In the genomic region with DNA sequence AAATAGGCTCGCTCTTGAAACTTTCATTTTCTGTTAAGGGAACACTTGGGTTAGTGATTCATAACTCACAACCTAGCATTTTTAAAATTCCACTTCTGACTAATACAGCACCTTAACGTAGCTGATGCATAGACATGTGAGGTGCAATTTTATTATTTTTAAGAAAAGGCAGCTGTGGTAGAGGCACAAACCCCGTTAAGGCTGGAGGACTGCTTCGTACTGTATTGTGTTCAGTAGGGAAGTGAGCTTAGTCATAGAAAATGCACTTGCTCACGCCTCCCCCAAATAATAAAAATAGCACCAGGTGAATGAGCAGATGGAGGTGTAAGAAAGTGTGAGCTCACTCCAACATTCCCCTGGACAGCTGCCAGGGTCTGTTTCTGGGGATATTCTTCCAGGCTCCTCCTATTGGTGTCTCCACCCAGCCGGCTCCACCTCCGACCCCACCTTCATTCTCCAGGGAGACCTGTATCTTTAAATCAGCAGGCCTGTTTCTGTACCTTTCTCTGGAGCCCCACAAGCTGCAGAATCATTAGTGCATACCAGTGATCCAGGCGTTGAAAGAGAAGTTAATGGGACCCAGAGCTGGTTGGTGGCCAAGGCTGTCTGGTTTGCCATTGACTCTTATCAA, we compare ENCODE assay signal across 8 mouse cellular contexts. TPM values are rescaled to one million over a fixed set of nuclear protein-coding genes. Genes with fewer than 3 reads are reported as not detected.
DNase-seq lines count a peak whose midpoint lies in the region; ATAC-seq and TF ChIP-seq lines count a peak whose summit lies in the region.
"Had no signal": no experiment of that assay in that cellular context is flagged by ENCODE, and none has a peak within 500 bp of the region (broad histone marks: within the 10 kb centered on the region; RNA-seq: fewer than 3 reads in every experiment).

No protein-coding gene starts in this region.

- H3K27ac ChIP-seq in embryonic facial prominence, embryonic 12.5 days = no peak overlapping the region
- H3K27ac ChIP-seq in kidney, adult 2 months (ENCODE audit: insufficient read depth, low read depth, low read length) = peak overlapping the region; percentile 86
- H3K27ac ChIP-seq in liver, embryonic 13.5 days = peak overlapping the region; percentile 5; the same call in 1 of the 2 replicates
- H3K27ac ChIP-seq: midbrain, embryonic 12.5 days had no signal

- 62% methylated on average over 8 of the region's 8 CpGs for WGBS in embryonic facial prominence, embryonic 12.5 days
- 22% methylated on average over 8 of the region's 8 CpGs for WGBS in kidney, adult 2 months
- 61% methylated on average over 8 of the region's 8 CpGs for WGBS in liver, embryonic 13.5 days (ENCODE audit: insufficient replicate concordance)

- H3K9me3 ChIP-seq in embryonic facial prominence, embryonic 12.5 days = no peaks in the 10 kb centered on the region
- no peaks in the 10 kb centered on the region for H3K9me3 ChIP-seq in liver, embryonic 13.5 days (replicated peaks)
- H3K9me3 ChIP-seq: midbrain, embryonic 12.5 days had no signal

- TF ChIP-seq CTCF in kidney, adult 2 months (conservative IDR thresholded peaks at IDR 0.05; ENCODE audit: insufficient read depth, insufficient read length, low read depth, low read length) = no peak

- H3K4me2 ChIP-seq in embryonic facial prominence, embryonic 12.5 days (replicated peaks) = no peak overlapping the region
- 0 out of 2 replicates have a peak overlapping the region, but pooled peaks have one; percentile 15 for H3K4me2 ChIP-seq in liver, embryonic 13.5 days
- H3K4me2 ChIP-seq: midbrain, embryonic 12.5 days had no signal

- peak; percentile 13 to 25 for DNase-seq in urinary bladder, postnatal 36 days (ENCODE audit: low spot score in 2 of 2)
- no peak for DNase-seq in urinary bladder, adult 2 months (ENCODE audit: low spot score)
- peak; percentile 87 for DNase-seq in kidney, adult 2 months
- DNase-seq in liver, embryonic 13.5 days = peak; percentile 9
- DNase-seq in thymus, adult 18-20 months = no peak

- H3K36me3 ChIP-seq in embryonic facial prominence, embryonic 12.5 days = no peaks in the 10 kb centered on the region
- H3K36me3 ChIP-seq in kidney, adult 2 months (ENCODE audit: control insufficient read depth, insufficient read depth, low read length) = no peaks in the 10 kb centered on the region
- no peaks in the 10 kb centered on the region for H3K36me3 ChIP-seq in liver, embryonic 13.5 days
- H3K36me3 ChIP-seq: midbrain, embryonic 12.5 days had no signal

- TF ChIP-seq POLR2A in kidney, adult 2 months (IDR thresholded peaks at IDR 0.05; ENCODE audit: low read depth, low read length) = no peak

- H3K4me1 ChIP-seq in embryonic facial prominence, embryonic 12.5 days = peaks cover 3% of the 10 kb centered on the region; the same call in 1 of the 2 replicates
- peaks cover 29% of the 10 kb centered on the region; the same call in 1 of the 2 replicates for H3K4me1 ChIP-seq in kidney, adult 2 months (ENCODE audit: control insufficient read depth, insufficient read depth, low read length)
- H3K4me1 ChIP-seq in liver, embryonic 13.5 days (replicated peaks) = peaks cover 15% of the 10 kb centered on the region

- H3K9ac ChIP-seq in embryonic facial prominence, embryonic 12.5 days = no peak overlapping the region
- no peak overlapping the region for H3K9ac ChIP-seq in liver, embryonic 13.5 days
- H3K9ac ChIP-seq: midbrain, embryonic 12.5 days had no signal

- ATAC-seq in embryonic facial prominence, embryonic 12.5 days (ENCODE audit: insufficient number of reproducible peaks, insufficient read depth, low FRiP score, low TSS enrichment) = 0 out of 2 replicates have a peak, but pooled peaks have one; percentile 28
- peak; percentile 69 for ATAC-seq in liver, embryonic 13.5 days (ENCODE audit: low read depth)
- no peak for ATAC-seq in monocyte, adult 5-6 weeks (replicated peaks; ENCODE audit: insufficient number of reproducible peaks, low FRiP score, low TSS enrichment, poor library complexity, severe bottlenecking)

- H3K4me3 ChIP-seq in embryonic facial prominence, embryonic 12.5 days = no peak overlapping the region
- peak overlapping the region; percentile 8; the same call in 1 of the 2 replicates for H3K4me3 ChIP-seq in kidney, adult 2 months (ENCODE audit: insufficient read depth, low read depth, low read length)
- no peak overlapping the region for H3K4me3 ChIP-seq in liver, embryonic 13.5 days (replicated peaks)
- H3K4me3 ChIP-seq: midbrain, embryonic 12.5 days had no signal

- H3K27me3 ChIP-seq in embryonic facial prominence, embryonic 12.5 days = no peaks in the 10 kb centered on the region
- H3K27me3 ChIP-seq in kidney, adult 2 months (replicated peaks; ENCODE audit: control insufficient read depth, insufficient read depth, low read length) = no peaks in the 10 kb centered on the region
- H3K27me3 ChIP-seq in liver, embryonic 13.5 days = no peaks in the 10 kb centered on the region; the same call in 1 of the 2 replicates
- H3K27me3 ChIP-seq: midbrain, embryonic 12.5 days had no signal

RNA-seq across cellular contexts. Expression of a gene that starts 34.4 kb away (rescaled TPM):
- 9.9 and 12.2 TPM in 2 replicates for polyA plus RNA-seq in urinary bladder, adult 2 months (2012; rRNA removed)
- polyA plus RNA-seq in embryonic facial prominence, embryonic 12.5 days (2016; fragmentation: Nextera tagmentation; extraction: Ambion mirVana) = 12.0 and 13.2 TPM in 2 replicates
- polyA plus RNA-seq in kidney, adult 2 months (2012; rRNA removed) = 21.4 and 22.3 TPM in 2 replicates
- polyA plus RNA-seq in liver, embryonic 13.5 days (2015; fragmentation: Nextera tagmentation; extraction: Ambion mirVana) = 5.8 and 6.5 TPM in 2 replicates
- total RNA-seq in monocyte, adult 5-6 weeks (2017) = 26.1 to 56.0 TPM (median 31.8 TPM) in 3 replicates

Comparison
In these comparisons a context has a peak if more than half of its experiments do, and no peak if none do; other contexts are left out.
1. DNase-seq: peak in urinary bladder, postnatal 36 days (2 of 2), kidney, adult 2 months (single experiment) and liver, embryonic 13.5 days (single experiment); none in urinary bladder, adult 2 months (single experiment) and thymus, adult 18-20 months (0 of 2).